Mouse (Mus musculus) stomach, embryonic 14.5 days (tissue): Measurements from ENCODE around the gene Bbs5. TPM values are rescaled to one million over a fixed set of nuclear protein-coding genes. Genes with fewer than 3 reads are reported as not detected.

Experiments
- polyA plus RNA-seq: library from polyadenylated mRNA; unstranded; fragments of >200 nt; fragmentation: Nextera tagmentation; extraction: Ambion mirVana; gene quantifications from 2 replicates; pipeline ENCODE4 v1.2.1, GENCODE M21; 2014

Bbs5 gene
- polyA plus RNA-seq, 1 experiment from 2014 or later = 16.3 TPM

Other genes with a start within 250 kb of the Bbs5 start
- 0.84 and 1.00 TPM in 2 replicates for gene Lrp2, start 61.1 kb upstream of the Bbs5 start, polyA plus RNA-seq
- 0.51 and 0.52 TPM in 2 replicates for gene Klhl41, start 22.9 kb downstream of the Bbs5 start, polyA plus RNA-seq
- 13.3 and 16.9 TPM in 2 replicates for gene Fastkd1, start 66.3 kb downstream of the Bbs5 start, polyA plus RNA-seq
- gene Ppig, start 75.4 kb downstream of the Bbs5 start, polyA plus RNA-seq = 125 and 134 TPM in 2 replicates
- gene Ccdc173, start 142.4 kb downstream of the Bbs5 start, polyA plus RNA-seq = 2.4 and 2.5 TPM in 2 replicates
- 21.8 and 24.8 TPM in 2 replicates for gene Phospho2, start 142.5 kb downstream of the Bbs5 start, polyA plus RNA-seq
- 42.8 and 47.3 TPM in 2 replicates for gene Klhl23, start 174.8 kb downstream of the Bbs5 start, polyA plus RNA-seq
- 316 and 339 TPM in 2 replicates for gene Ssb, start 214.4 kb downstream of the Bbs5 start, polyA plus RNA-seq
- gene Mettl5, start 238.4 kb downstream of the Bbs5 start, polyA plus RNA-seq = 41.6 and 44.0 TPM in 2 replicates